Mouse (Mus musculus) olfactory bulb, adult 2 months (tissue): ENCODE results near the gene Zfp280c.

ENCODE experiments used
- CTCF ChIP-seq: fragments of 200-500 bp; IDR thresholded peaks from 2 replicates; pipeline ENCODE4 v1.5.1; 2012; ENCODE audit warnings: low read depth, mild to moderate bottlenecking, low read length, moderate library complexity; ENCODE audit not compliant: insufficient read depth
- POLR2A ChIP-seq: fragments of 200-500 bp; IDR thresholded peaks from 2 replicates; pipeline ENCODE4 v1.6.1; 2012; ENCODE audit warnings: mild to moderate bottlenecking, low read depth, low read length, moderate library complexity; ENCODE audit not compliant: insufficient read depth

- TF ChIP-seq POLR2A, result no peak
- TF ChIP-seq CTCF, result no peak
These were observed 69.0 kb downstream of the Zfp280c start for GRCm38 (mm10) chrX:48525332-48525731.
